Mouse (Mus musculus): Measurements from ENCODE around the gene Iqcc. TPM values are rescaled to one million over a fixed set of nuclear protein-coding genes. Genes with fewer than 3 reads are reported as not detected.

Iqcc gene
- polyA plus RNA-seq, 1 experiment from 2014 or later: 23.5 TPM

DNA sequence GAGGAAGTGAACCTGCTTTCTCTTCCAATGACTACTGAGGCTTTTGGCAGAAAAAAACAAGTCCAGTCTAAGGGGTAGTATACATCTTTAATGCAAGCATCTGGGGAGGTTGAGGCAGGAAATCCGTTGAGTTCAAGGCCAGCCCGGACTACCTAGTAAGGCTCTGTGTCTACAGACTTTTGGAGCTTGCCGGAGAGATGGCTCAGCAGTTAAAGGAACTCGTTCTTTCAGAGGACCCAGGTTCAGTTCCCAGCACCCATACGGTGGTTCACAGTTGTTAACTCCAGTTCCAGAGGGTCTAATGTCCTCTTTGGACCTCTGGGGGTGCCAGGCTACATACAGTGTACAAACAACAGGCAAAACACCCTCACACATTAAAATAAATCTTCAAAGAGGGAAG is 868 bp downstream of the Iqcc start:
- Histone ChIP-seq H3K27ac (replicated peaks; ENCODE audit: low read depth, low read length) (no peak overlapping the region), H3K4me3 (ENCODE audit: low read depth, low read length) (peak overlapping the region; percentile 68), H3K27me3 (ENCODE audit: control insufficient read depth, insufficient read depth, low read length) (no peaks in the 10 kb centered on the region), H3K9me3 (replicated peaks; ENCODE audit: control insufficient read depth, low read length) (no peaks in the 10 kb centered on the region), H3K36me3 (replicated peaks; ENCODE audit: control insufficient read depth, insufficient read depth, low read depth, low read length) (no peaks in the 10 kb centered on the region), H3K4me2 (ENCODE audit: low read depth, low read length) (peak overlapping the region; percentile 78), H3K4me1 (ENCODE audit: control insufficient read depth, insufficient read depth, low read length) (no peaks in the 10 kb centered on the region), H3K9ac (replicated peaks; ENCODE audit: low read length) (peak overlapping the region; percentile 83)
- 94% methylated on average over 5 of the region's 5 CpGs for WGBS
- ATAC-seq (replicated peaks; ENCODE audit: insufficient number of reproducible peaks, low FRiP score, low TSS enrichment, low read depth): no peak
- DNase-seq (ENCODE audit: low spot score): no peak

DNA sequence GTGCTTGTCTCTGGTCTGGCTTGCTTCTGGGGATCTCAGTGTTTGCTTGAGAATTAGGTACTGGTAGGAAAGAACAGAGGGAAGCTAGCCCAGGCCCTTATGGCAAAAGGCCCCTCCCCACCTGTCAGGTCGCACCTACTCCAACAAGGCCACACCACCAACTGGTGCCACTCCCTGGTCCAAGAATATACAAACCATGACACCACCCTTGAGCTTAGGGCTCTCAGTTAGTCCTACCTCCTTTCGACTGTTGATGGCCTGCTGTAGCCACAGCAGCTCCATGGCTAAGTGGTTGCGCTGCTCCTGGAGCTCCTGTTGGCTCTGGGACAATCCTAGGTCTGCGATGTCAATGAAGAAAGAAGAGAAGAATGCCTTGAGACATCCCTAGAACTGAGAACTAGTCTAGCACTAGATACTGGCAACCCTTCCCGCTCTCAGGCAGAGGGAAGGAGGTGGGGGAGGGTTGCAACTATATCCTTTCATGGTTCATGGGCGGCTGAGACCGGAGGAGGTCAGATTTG is 1.7 kb downstream of the Iqcc start:
- Histone ChIP-seq H3K9ac (replicated peaks; ENCODE audit: low read length) (no peak overlapping the region), H3K4me3 (ENCODE audit: low read depth, low read length) (no peak overlapping the region), H3K36me3 (replicated peaks; ENCODE audit: control insufficient read depth, insufficient read depth, low read depth, low read length) (no peaks in the 10 kb centered on the region), H3K27me3 (ENCODE audit: control insufficient read depth, insufficient read depth, low read length) (no peaks in the 10 kb centered on the region), H3K4me2 (ENCODE audit: low read depth, low read length) (no peak overlapping the region), H3K9me3 (replicated peaks; ENCODE audit: control insufficient read depth, low read length) (no peaks in the 10 kb centered on the region), H3K4me1 (ENCODE audit: control insufficient read depth, insufficient read depth, low read length) (no peaks in the 10 kb centered on the region), H3K27ac (replicated peaks; ENCODE audit: low read depth, low read length) (no peak overlapping the region)
- ATAC-seq (replicated peaks; ENCODE audit: insufficient number of reproducible peaks, low FRiP score, low TSS enrichment, low read depth): no peak
- 95% methylated on average over 7 of the region's 7 CpGs for WGBS
- no peak for DNase-seq (ENCODE audit: low spot score)

DNA sequence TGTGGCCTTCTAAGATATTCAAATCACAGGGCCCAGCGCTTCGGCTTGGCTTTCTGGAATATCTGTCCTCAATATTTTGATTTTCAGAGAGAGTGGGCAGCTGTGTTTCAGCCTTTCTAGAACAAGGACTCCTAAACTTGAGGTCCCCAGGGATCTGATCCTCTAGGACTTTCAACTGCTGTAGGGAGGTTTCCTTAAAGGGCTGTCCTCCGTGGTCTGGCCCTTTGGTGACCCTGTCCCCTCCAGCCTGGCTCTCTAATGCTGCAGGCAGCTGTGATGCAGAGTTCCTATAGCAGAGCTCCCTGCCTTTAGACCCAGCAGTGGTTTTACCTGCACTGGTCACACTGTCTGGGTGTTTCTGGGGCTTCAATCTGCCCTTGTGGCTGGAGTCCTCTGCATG is 2.3 kb downstream of the Iqcc start:
- H3K27me3 ChIP-seq (ENCODE audit: control insufficient read depth, insufficient read depth, low read length): no peaks in the 10 kb centered on the region
- WGBS: 85% methylated on average over 3 of the region's 3 CpGs
- DNase-seq (ENCODE audit: low spot score): no peak
- no peaks in the 10 kb centered on the region for H3K9me3 ChIP-seq (replicated peaks; ENCODE audit: control insufficient read depth, low read length)
- ATAC-seq (replicated peaks; ENCODE audit: insufficient number of reproducible peaks, low FRiP score, low TSS enrichment, low read depth): no peak
- H3K9ac ChIP-seq (replicated peaks; ENCODE audit: low read length): no peak overlapping the region
- H3K27ac ChIP-seq (replicated peaks; ENCODE audit: low read depth, low read length): no peak overlapping the region
- H3K36me3 ChIP-seq (replicated peaks; ENCODE audit: control insufficient read depth, insufficient read depth, low read depth, low read length): no peaks in the 10 kb centered on the region
- H3K4me3 ChIP-seq (ENCODE audit: low read depth, low read length): no peak overlapping the region
- H3K4me1 ChIP-seq (ENCODE audit: control insufficient read depth, insufficient read depth, low read length): no peaks in the 10 kb centered on the region
- H3K4me2 ChIP-seq (ENCODE audit: low read depth, low read length): no peak overlapping the region

DNA sequence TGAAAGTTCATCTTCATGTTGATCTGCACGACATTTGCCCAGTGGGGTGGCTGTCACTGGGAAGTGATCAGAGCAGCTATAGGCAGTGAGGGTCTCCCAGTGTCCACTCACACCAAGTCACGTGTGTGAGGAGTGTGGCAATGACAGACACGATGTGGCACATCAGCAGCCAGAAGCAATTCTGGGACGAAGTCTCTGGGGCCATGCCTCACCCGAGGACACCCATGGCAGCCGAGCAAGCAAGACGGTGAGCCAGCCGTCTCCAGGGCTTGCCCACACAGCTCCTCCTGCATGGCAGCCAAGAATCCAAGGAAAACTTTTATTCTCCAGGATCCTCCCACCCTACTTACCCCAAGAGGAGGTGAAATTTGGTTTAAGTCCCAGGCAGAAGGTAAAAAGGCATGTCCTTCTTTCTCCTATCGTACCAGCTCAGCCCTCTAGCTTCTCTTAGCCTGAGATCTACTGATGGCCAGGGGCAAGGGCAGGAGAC is 3.1 kb downstream of the Iqcc start:
- no peak overlapping the region for H3K4me2 ChIP-seq (ENCODE audit: low read depth, low read length)
- 90% methylated on average over 9 of the region's 9 CpGs for WGBS
- no peaks in the 10 kb centered on the region for H3K9me3 ChIP-seq (replicated peaks; ENCODE audit: control insufficient read depth, low read length)
- H3K27ac ChIP-seq (replicated peaks; ENCODE audit: low read depth, low read length): no peak overlapping the region
- no peaks in the 10 kb centered on the region for H3K27me3 ChIP-seq (ENCODE audit: control insufficient read depth, insufficient read depth, low read length)
- DNase-seq (ENCODE audit: low spot score) (no peak), ATAC-seq (replicated peaks; ENCODE audit: insufficient number of reproducible peaks, low FRiP score, low TSS enrichment, low read depth) (no peak)
- no peaks in the 10 kb centered on the region for H3K4me1 ChIP-seq (ENCODE audit: control insufficient read depth, insufficient read depth, low read length)
- no peak overlapping the region for H3K9ac ChIP-seq (replicated peaks; ENCODE audit: low read length)
- no peaks in the 10 kb centered on the region for H3K36me3 ChIP-seq (replicated peaks; ENCODE audit: control insufficient read depth, insufficient read depth, low read depth, low read length)
- H3K4me3 ChIP-seq (ENCODE audit: low read depth, low read length): no peak overlapping the region

DNA sequence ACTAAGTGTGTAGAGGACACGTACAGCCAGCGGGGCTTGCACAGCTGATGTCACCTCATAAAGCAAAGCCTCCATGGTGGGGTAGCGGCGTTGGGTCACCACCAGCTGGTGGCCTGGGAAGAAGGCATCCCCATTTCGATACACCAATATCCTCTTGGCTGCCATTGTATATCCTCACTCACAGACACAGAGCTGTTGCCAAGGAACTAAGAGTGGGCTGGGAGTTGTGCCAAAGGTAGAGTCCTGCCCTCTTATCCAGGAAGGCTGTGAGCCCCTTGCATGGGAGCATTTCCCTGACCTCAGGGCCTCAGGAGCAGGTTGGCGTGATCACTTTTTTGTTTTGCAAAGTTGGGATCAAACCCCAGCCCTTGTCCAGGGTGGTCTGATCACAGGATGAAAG is 4.8 kb downstream of the Iqcc start, which contains the start of gene Dcdc2b:
TSS of gene Dcdc2b (minus strand) at position 165 of the 400 bp plus-strand sequence.
- H3K4me2 ChIP-seq (ENCODE audit: low read depth, low read length): no peak within 1 kb of the TSS
- DNase-seq (ENCODE audit: low spot score) (no peak), ATAC-seq (replicated peaks; ENCODE audit: insufficient number of reproducible peaks, low FRiP score, low TSS enrichment, low read depth) (no peak)
- no peaks in the 10 kb centered on the region for H3K27me3 ChIP-seq (ENCODE audit: control insufficient read depth, insufficient read depth, low read length)
- H3K27ac ChIP-seq (replicated peaks; ENCODE audit: low read depth, low read length): no peak within 1 kb of the TSS
- no peak within 1 kb of the TSS for H3K4me3 ChIP-seq (ENCODE audit: low read depth, low read length)
- H3K9ac ChIP-seq (replicated peaks; ENCODE audit: low read length): no peak within 1 kb of the TSS
- no peaks in the 10 kb centered on the region for H3K36me3 ChIP-seq (replicated peaks; ENCODE audit: control insufficient read depth, insufficient read depth, low read depth, low read length)
- no peaks in the 10 kb centered on the region for H3K9me3 ChIP-seq (replicated peaks; ENCODE audit: control insufficient read depth, low read length)
- no peaks in the 10 kb centered on the region for H3K4me1 ChIP-seq (ENCODE audit: control insufficient read depth, insufficient read depth, low read length)
- WGBS: 87% methylated on average over 6 of the region's 6 CpGs

DNA sequence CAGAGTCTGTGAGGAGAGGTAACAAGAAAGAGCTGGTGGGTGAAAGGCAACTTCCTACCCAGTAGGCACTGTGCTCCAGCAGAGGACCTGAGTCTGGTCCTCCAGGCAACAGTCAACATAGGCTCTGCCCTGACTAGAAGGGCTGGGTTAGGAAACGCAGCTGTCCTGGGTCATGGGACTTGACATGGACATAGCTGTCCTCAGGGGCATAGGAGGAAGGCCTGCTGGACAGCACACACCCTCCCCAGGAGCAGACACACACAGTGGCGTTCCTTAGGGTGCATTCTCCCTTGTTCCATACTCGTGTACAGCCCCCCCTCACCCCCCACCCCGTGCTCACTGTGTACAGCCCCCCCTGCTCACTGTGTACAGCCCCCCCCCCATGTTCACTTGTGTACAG is 8.4 kb downstream of the Iqcc start:
- Histone ChIP-seq H3K4me3 (ENCODE audit: low read depth, low read length) (no peak overlapping the region), H3K27me3 (ENCODE audit: control insufficient read depth, insufficient read depth, low read length) (no peaks in the 10 kb centered on the region), H3K27ac (replicated peaks; ENCODE audit: low read depth, low read length) (no peak overlapping the region), H3K36me3 (replicated peaks; ENCODE audit: control insufficient read depth, insufficient read depth, low read depth, low read length) (peaks cover 2% of the 10 kb centered on the region; the same call in 1 of the 2 replicates), H3K9me3 (replicated peaks; ENCODE audit: control insufficient read depth, low read length) (no peaks in the 10 kb centered on the region), H3K9ac (replicated peaks; ENCODE audit: low read length) (no peak overlapping the region), H3K4me1 (ENCODE audit: control insufficient read depth, insufficient read depth, low read length) (no peaks in the 10 kb centered on the region), H3K4me2 (ENCODE audit: low read depth, low read length) (no peak overlapping the region)
- DNase-seq (ENCODE audit: low spot score) (no peak), ATAC-seq (replicated peaks; ENCODE audit: insufficient number of reproducible peaks, low FRiP score, low TSS enrichment, low read depth) (no peak)
- WGBS: 65% methylated on average over 4 of the region's 4 CpGs

DNA sequence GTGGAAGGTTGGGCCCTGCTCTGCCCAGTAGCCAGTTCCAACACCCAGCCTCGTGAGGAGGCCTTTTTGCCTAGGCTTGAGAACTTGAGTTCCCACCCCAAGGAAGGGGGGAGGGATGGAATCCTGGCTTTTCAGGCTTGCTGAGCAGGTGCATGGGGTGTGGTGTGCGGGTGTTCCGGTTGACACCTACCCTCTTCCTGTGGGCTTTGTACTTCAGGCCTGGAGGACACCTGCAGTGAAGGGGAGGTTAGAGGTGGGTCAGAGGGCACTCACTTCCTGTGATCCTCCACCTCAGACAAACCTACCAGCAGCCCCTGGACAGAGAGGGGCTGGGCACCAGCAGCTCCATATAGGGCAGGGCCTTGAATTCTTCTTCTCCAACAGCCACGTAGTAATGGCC is 8.9 kb downstream of the Iqcc start:
- no peak overlapping the region for H3K27ac ChIP-seq (replicated peaks; ENCODE audit: low read depth, low read length)
- H3K9ac ChIP-seq (replicated peaks; ENCODE audit: low read length): no peak overlapping the region
- H3K27me3 ChIP-seq (ENCODE audit: control insufficient read depth, insufficient read depth, low read length): no peaks in the 10 kb centered on the region
- DNase-seq (ENCODE audit: low spot score) (no peak), ATAC-seq (replicated peaks; ENCODE audit: insufficient number of reproducible peaks, low FRiP score, low TSS enrichment, low read depth) (no peak)
- WGBS: 86% methylated on average over 4 of the region's 4 CpGs
- peaks cover 2% of the 10 kb centered on the region; the same call in 1 of the 2 replicates for H3K36me3 ChIP-seq (replicated peaks; ENCODE audit: control insufficient read depth, insufficient read depth, low read depth, low read length)
- no peak overlapping the region for H3K4me3 ChIP-seq (ENCODE audit: low read depth, low read length)
- H3K9me3 ChIP-seq (replicated peaks; ENCODE audit: control insufficient read depth, low read length): no peaks in the 10 kb centered on the region
- no peak overlapping the region for H3K4me2 ChIP-seq (ENCODE audit: low read depth, low read length)
- no peaks in the 10 kb centered on the region for H3K4me1 ChIP-seq (ENCODE audit: control insufficient read depth, insufficient read depth, low read length)

DNA sequence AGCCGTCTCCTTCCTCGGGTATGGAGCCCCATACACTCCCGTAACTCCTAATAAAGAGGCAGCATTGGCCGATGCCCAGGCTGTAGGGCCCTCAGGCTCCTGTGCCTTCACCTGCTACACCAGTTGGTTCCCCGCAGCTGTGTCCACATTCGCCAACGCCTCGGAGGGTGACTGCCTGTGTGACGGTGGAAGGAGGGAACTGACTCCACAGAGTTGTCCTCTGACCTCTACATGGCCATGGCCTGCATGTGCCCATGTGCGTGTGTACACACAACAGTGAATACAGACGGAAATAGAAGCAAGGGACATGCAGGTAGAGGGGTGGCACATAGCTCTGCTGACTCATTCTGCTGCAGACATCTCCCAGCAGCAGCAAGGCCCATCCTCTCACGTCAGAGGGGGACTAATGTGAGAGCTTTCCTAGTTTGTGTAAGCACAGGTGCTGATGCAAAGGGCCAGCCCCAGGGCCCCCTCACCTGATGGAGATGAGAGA is 9.7 kb downstream of the Iqcc start:
- Histone ChIP-seq H3K4me3 (ENCODE audit: low read depth, low read length) (no peak overlapping the region), H3K4me1 (ENCODE audit: control insufficient read depth, insufficient read depth, low read length) (no peaks in the 10 kb centered on the region), H3K36me3 (replicated peaks; ENCODE audit: control insufficient read depth, insufficient read depth, low read depth, low read length) (peaks cover 2% of the 10 kb centered on the region; the same call in 1 of the 2 replicates), H3K4me2 (ENCODE audit: low read depth, low read length) (no peak overlapping the region), H3K9me3 (replicated peaks; ENCODE audit: control insufficient read depth, low read length) (no peaks in the 10 kb centered on the region), H3K9ac (replicated peaks; ENCODE audit: low read length) (no peak overlapping the region), H3K27ac (replicated peaks; ENCODE audit: low read depth, low read length) (no peak overlapping the region), H3K27me3 (ENCODE audit: control insufficient read depth, insufficient read depth, low read length) (no peaks in the 10 kb centered on the region)
- ATAC-seq (replicated peaks; ENCODE audit: insufficient number of reproducible peaks, low FRiP score, low TSS enrichment, low read depth) (no peak), DNase-seq (ENCODE audit: low spot score) (no peak)
- WGBS: 85% methylated on average over 12 of the region's 12 CpGs
